Mouse (Mus musculus): Measurements from ENCODE around the gene Trpm3. TPM values are rescaled to one million over a fixed set of nuclear protein-coding genes. Genes with fewer than 3 reads are reported as not detected.

The Trpm3 gene
- polyA plus RNA-seq, 1 experiment = 1.1 TPM

- Histone ChIP-seq H3K4me1 (ENCODE audit: control insufficient read depth, insufficient read depth, insufficient read length, low read length) (peaks cover 13% of the 10 kb centered on the region), H3K27ac (replicated peaks; ENCODE audit: low read depth, low read length) (no peak overlapping the region), H3K4me3 (ENCODE audit: insufficient read depth, low read depth, low read length) (no peak overlapping the region)
These were observed 796.2 kb downstream of the Trpm3 start for GRCm38 (mm10) chr19:22935067-22935466.

- Histone ChIP-seq H3K4me3 (ENCODE audit: insufficient read depth, low read depth, low read length) (no peak overlapping the region), H3K27ac (replicated peaks; ENCODE audit: low read depth, low read length) (peak overlapping the region; percentile 7; the same call in 1 of the 2 replicates), H3K4me1 (ENCODE audit: control insufficient read depth, insufficient read depth, insufficient read length, low read length) (peaks cover 12% of the 10 kb centered on the region)
These were observed 800.2 kb downstream of the Trpm3 start for GRCm38 (mm10) chr19:22938848-22939724.

- Histone ChIP-seq H3K4me1 (ENCODE audit: control insufficient read depth, insufficient read depth, insufficient read length, low read length) (peaks cover 12% of the 10 kb centered on the region), H3K27ac (replicated peaks; ENCODE audit: low read depth, low read length) (peak overlapping the region; percentile 54; the same call in 1 of the 2 replicates), H3K4me3 (ENCODE audit: insufficient read depth, low read depth, low read length) (no peak overlapping the region)
These were observed 801.0 kb downstream of the Trpm3 start for GRCm38 (mm10) chr19:22939836-22940235.

- Histone ChIP-seq H3K4me1 (ENCODE audit: control insufficient read depth, insufficient read depth, insufficient read length, low read length) (peaks cover 12% of the 10 kb centered on the region), H3K27ac (replicated peaks; ENCODE audit: low read depth, low read length) (no peak overlapping the region; the same call in 1 of the 2 replicates), H3K4me3 (ENCODE audit: insufficient read depth, low read depth, low read length) (no peak overlapping the region)
These were observed 801.6 kb downstream of the Trpm3 start for GRCm38 (mm10) chr19:22940487-22940886.

- no peak overlapping the region for H3K4me3 ChIP-seq (ENCODE audit: insufficient read depth, low read depth, low read length)
- H3K27ac ChIP-seq (replicated peaks; ENCODE audit: low read depth, low read length) = no peak overlapping the region; the same call in 1 of the 2 replicates
- peaks cover 12% of the 10 kb centered on the region for H3K4me1 ChIP-seq (ENCODE audit: control insufficient read depth, insufficient read depth, insufficient read length, low read length)
These were observed 802.1 kb downstream of the Trpm3 start for GRCm38 (mm10) chr19:22940956-22941355.

GRCm38 (mm10) chr19:22952480-22952879, 813.6 kb downstream of the Trpm3 start:
- Histone ChIP-seq H3K4me3 (ENCODE audit: insufficient read depth, low read depth, low read length) (no peak overlapping the region), H3K27ac (replicated peaks; ENCODE audit: low read depth, low read length) (no peak overlapping the region), H3K4me1 (ENCODE audit: control insufficient read depth, insufficient read depth, insufficient read length, low read length) (no peaks in the 10 kb centered on the region)

GRCm38 (mm10) chr19:22953191-22953590, 814.3 kb downstream of the Trpm3 start:
- Histone ChIP-seq H3K4me1 (ENCODE audit: control insufficient read depth, insufficient read depth, insufficient read length, low read length) (no peaks in the 10 kb centered on the region), H3K4me3 (ENCODE audit: insufficient read depth, low read depth, low read length) (no peak overlapping the region), H3K27ac (replicated peaks; ENCODE audit: low read depth, low read length) (no peak overlapping the region)

- Histone ChIP-seq H3K27ac (replicated peaks; ENCODE audit: low read depth, low read length) (no peak overlapping the region), H3K4me1 (ENCODE audit: control insufficient read depth, insufficient read depth, insufficient read length, low read length) (no peaks in the 10 kb centered on the region), H3K4me3 (ENCODE audit: insufficient read depth, low read depth, low read length) (no peak overlapping the region)
These were observed 819.6 kb downstream of the Trpm3 start for GRCm38 (mm10) chr19:22958414-22958813.

GRCm38 (mm10) chr19:22960450-22961265, 821.8 kb downstream of the Trpm3 start:
- Histone ChIP-seq H3K27ac (replicated peaks; ENCODE audit: low read depth, low read length) (no peak overlapping the region), H3K4me3 (ENCODE audit: insufficient read depth, low read depth, low read length) (no peak overlapping the region)

GRCm38 (mm10) chr19:22962001-22962708, 823.3 kb downstream of the Trpm3 start:
- Histone ChIP-seq H3K27ac (replicated peaks; ENCODE audit: low read depth, low read length) (no peak overlapping the region), H3K4me3 (ENCODE audit: insufficient read depth, low read depth, low read length) (no peak overlapping the region), H3K4me1 (ENCODE audit: control insufficient read depth, insufficient read depth, insufficient read length, low read length) (no peaks in the 10 kb centered on the region)

More at GRCm38 (mm10) chr19:22960450-22961265, 821.8 kb downstream of the Trpm3 start:
- no peaks in the 10 kb centered on the region for H3K4me1 ChIP-seq (ENCODE audit: control insufficient read depth, insufficient read depth, insufficient read length, low read length)

GRCm38 (mm10) chr19:22962731-22963130, 823.9 kb downstream of the Trpm3 start:
- H3K4me3 ChIP-seq (ENCODE audit: insufficient read depth, low read depth, low read length) = no peak overlapping the region
- no peak overlapping the region for H3K27ac ChIP-seq (replicated peaks; ENCODE audit: low read depth, low read length)
- no peaks in the 10 kb centered on the region for H3K4me1 ChIP-seq (ENCODE audit: control insufficient read depth, insufficient read depth, insufficient read length, low read length)

- no peaks in the 10 kb centered on the region for H3K4me1 ChIP-seq (ENCODE audit: control insufficient read depth, insufficient read depth, insufficient read length, low read length)
- H3K27ac ChIP-seq (replicated peaks; ENCODE audit: low read depth, low read length) = no peak overlapping the region
- H3K4me3 ChIP-seq (ENCODE audit: insufficient read depth, low read depth, low read length) = no peak overlapping the region
These were observed 825.0 kb downstream of the Trpm3 start for GRCm38 (mm10) chr19:22963726-22964398.

- no peak overlapping the region for H3K27ac ChIP-seq (replicated peaks; ENCODE audit: low read depth, low read length)
- H3K4me3 ChIP-seq (ENCODE audit: insufficient read depth, low read depth, low read length) = no peak overlapping the region
- H3K4me1 ChIP-seq (ENCODE audit: control insufficient read depth, insufficient read depth, insufficient read length, low read length) = no peaks in the 10 kb centered on the region
These were observed 826.6 kb downstream of the Trpm3 start for GRCm38 (mm10) chr19:22965470-22965869.

- Histone ChIP-seq H3K27ac (replicated peaks; ENCODE audit: low read depth, low read length) (no peak overlapping the region), H3K4me1 (ENCODE audit: control insufficient read depth, insufficient read depth, insufficient read length, low read length) (no peaks in the 10 kb centered on the region), H3K4me3 (ENCODE audit: insufficient read depth, low read depth, low read length) (no peak overlapping the region)
These were observed 834.4 kb downstream of the Trpm3 start for GRCm38 (mm10) chr19:22973294-22973693.
